ENCODE assay signal across 23 mouse cellular contexts in the genomic region with DNA sequence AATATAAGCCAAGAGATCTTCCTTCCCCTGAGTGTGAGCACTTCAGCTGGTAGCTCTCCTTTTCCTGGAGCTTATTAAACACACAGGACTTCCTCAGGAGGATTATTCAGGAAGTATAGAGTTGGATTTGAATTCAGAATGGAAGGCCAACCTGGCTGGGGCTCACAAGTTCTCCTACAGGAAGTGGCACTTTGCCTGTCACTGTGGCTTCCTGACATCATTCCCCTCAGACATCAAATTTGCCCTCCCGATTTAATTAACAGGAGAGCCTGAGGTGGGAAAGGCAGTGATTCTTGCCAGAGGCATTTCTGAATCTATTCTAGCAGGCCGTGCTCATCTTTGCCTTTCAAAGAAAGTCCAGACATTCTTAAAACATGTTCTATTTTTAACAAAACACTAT.
"Had no signal": no experiment of that assay in that cellular context is flagged by ENCODE, and none has a peak within 500 bp of the region (broad histone marks: within the 10 kb centered on the region; RNA-seq: fewer than 3 reads in every experiment).

No protein-coding gene starts in this region.

- H3K27me3 ChIP-seq: limb, embryonic 12.5 days; limb, embryonic 15.5 days; liver, embryonic 12.5 days; liver, embryonic 15.5 days; lung, embryonic 15.5 days; megakaryocyte, embryonic 14.5 days; neural tube, embryonic 12.5 days; neural tube, embryonic 15.5 days had no signal

- H3K4me3 ChIP-seq: limb, embryonic 12.5 days; limb, embryonic 15.5 days; liver, embryonic 12.5 days; liver, embryonic 15.5 days; lung, embryonic 15.5 days; megakaryocyte, embryonic 14.5 days; midbrain, embryonic 10.5 days; neural tube, embryonic 12.5 days; neural tube, embryonic 15.5 days had no signal

- H3K27ac ChIP-seq: limb, embryonic 12.5 days; limb, embryonic 15.5 days; liver, embryonic 12.5 days; liver, embryonic 15.5 days; lung, embryonic 15.5 days; midbrain, embryonic 10.5 days; neural tube, embryonic 12.5 days; neural tube, embryonic 15.5 days; stomach, postnatal 0 days had no signal

- H3K4me1 ChIP-seq: limb, embryonic 12.5 days; limb, embryonic 15.5 days; liver, embryonic 12.5 days; liver, embryonic 15.5 days; lung, embryonic 15.5 days; megakaryocyte, embryonic 14.5 days; midbrain, embryonic 10.5 days; neural tube, embryonic 12.5 days; neural tube, embryonic 15.5 days had no signal

- DNase-seq: kidney, postnatal 14 days; kidney, postnatal 4 days; left cerebral cortex, postnatal 4 days; lung, adult 18-20 months; lung, postnatal 10 days; lung, postnatal 36 days; midbrain, embryonic 14.5 days; right cerebral cortex, adult 18-20 months; right cerebral cortex, postnatal 14 days; right cerebral cortex, postnatal 4 days; thymus, adult 2 months; thymus, postnatal 14 days; thymus, postnatal 4 days had no signal
